Mouse (Mus musculus) natural killer cell, adult 2 months (primary cell): ENCODE measurements around the gene Npy1r.

ENCODE experiments used
- DNase-seq, 2 experiments: peaks; one replicate each; pipeline ENCODE4 v3.0.0; 2022; ENCODE audit warnings: low spot score in 2 of 2

The Npy1r gene

DNA sequence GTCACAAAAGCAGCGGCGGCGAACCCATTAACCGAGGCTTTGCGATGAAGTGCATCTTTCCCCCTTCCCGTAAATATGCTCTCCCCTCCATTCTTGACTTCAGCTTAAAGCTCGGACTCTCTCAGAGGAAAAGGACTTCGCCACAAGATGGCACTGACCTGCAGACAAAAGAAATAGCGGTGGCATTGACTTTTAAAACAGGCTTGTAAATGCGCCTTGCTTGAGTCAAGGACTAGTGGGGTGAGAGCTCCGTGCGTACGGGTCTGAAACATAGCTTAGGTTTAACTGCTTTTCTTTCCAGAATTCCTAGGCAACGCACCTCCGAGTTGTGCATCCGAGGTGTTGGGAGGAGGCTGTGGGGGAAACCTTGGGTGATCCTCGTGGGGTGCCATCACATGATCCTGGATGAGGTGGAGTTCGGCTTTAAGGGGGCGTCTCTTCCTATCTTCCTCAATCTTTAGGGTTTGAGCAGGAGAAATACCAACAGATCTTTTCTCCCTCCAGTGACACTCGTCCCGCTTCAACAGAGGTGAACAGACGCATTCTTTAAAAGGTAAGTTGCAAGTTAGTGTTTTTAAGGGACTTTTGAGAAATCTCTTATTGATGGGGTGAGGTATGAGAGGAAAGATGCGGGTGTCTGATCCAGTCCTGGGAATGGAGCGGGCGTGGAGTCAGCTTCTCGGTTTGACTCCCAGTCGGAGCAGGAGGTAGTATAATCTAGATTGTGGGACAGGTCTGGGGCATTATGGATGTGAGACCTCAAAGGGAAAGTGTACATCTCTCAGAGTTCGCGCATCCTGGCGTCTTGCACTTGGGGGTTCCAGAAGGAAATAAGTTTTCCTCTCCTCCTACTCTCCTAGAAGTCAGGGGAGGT lies at the start of gene Npy1r:
Npy1r (plus strand) TSS at position 223 of the 874 bp plus-strand sequence.
- no peak for DNase-seq

DNA sequence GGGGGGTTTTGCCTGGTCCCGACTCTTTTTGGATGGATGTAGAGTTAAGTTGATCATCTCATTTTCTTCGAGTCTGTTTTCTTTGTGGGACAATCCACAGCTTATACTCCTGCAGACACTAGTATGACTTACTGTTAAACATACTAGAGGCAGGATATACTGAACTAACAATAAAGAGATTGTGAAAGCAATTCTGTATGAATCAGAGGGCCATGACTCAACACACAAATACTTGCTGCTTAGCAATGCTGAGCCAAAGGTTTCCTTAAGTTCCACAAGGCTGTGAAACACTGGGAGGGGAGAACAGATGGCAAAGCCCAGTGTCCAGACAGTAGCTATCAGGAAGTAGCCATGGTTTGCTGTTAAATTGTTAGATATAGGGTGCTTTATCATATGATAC lies 15.7 kb upstream of the Npy1r start:
- DNase-seq, result no peak

DNA sequence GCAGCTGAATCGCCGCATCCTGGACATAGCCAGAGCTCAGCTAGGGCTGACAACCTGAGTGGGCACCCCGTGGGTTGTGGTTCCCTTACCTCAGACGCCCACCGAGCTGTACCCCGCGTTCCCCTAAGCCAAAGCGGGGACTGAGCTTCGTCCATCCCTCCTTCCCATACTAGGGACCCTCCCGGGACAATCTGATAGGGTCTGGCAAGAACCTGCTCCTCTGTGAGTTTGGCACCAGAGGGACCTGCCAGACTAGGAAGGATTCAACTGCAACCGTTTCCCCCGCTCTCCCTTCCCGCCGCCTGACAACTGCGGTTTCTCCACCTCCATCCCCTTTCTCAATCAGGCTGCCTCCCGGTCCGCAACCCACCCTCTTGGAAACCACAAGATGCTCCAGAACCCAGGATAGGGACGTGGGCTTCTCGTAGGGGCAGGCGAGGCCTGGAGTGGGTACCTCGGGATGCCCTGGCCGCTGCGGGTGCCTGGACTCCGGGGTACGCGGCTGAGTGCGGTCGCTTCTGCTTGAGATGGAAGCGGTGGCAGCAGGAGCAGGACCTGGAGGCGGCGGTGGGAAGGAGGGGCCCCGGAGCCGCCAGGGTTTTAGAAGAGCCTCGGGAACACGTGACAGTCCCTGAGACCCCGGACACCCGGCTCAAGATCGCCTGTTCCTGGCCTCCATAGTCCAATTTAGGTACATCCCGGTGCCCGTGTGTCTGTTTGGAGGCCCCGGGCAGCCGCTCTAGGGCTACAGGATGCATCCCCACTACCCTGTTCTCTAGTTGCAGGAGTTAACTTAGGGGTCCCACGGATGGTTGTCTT lies 9.3 kb upstream of the Npy1r start, which contains the start of gene Npy5r:
Npy5r (minus strand) TSS at position 618 of the 819 bp plus-strand sequence.
- DNase-seq, result no peak

DNA sequence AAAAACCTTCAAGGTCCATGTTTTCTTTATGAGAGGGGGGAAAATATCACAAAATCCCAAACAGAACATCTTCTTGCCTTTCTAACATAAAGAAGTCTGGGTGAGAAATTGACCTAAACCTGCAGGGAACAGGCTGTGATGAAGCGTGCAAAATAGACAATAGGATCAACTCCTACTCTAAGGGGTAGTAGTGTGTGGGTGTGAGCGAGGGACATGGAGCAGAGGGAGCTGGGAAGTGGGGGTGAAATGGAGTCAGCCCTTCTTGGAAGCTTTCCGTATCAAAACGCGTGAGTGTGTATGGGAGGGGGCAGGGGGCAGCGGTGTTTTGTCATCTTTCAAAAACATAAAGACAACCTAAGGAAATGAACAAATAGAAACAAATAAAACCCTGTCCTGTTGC lies 8.6 kb upstream of the Npy1r start:
- no peak for DNase-seq

DNA sequence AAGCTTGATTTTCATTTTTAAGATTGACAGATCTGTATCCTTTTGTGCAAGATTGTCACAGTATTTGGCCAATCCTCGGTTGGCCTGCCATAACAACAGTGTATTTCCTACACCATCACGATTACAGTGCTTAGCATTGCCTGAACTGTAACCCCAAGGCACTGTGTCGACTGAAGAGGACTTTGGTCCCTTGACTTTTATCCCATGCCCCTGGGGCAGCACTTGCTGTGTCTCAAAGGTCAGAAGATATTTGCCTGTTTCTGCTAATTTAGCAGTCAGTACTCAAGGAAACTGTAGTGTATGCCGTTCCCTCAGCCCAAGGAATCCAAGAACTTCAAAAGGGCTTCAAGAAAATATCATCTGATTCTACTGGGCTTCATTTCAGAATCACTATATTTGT lies 8.2 kb upstream of the Npy1r start:
- no peak for DNase-seq

DNA sequence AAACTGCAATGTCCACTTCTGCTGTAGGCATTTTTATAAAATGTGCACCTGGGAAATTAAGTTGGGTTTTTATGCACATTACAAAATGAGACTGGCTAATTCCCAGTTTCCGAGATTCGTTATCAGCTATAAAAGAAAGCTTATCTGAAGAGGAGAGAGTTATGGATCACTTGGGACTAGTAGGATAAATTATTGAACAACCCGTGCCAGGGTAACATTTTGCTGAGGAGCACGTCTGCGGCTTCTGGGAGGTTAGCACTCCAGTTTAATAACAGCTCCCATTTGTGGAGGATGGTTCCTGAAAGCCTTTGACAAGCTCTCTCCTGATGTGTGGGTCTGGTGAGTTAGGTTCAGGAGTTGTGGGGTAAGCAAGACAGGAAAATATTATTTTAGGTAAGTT lies 6.6 kb upstream of the Npy1r start:
- DNase-seq, result no peak

DNA sequence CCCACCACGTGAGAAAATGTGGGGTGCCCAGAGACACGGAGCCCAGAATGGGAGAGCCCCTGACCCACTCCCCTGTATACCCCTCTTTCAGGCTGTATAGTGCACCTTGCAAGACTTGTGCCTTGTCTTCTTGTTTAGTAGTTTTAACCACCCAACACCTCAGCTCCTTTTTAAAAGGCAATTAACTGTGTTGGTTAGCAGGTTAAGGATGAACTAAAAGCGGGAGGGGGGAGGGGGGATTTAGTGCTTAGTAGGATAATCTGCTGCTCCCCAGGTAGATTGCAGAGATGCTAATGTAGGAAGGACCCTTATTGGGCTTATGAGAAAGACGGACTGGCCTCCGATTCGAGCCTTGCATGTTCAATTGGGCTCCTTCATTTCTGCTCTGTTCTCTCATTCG lies 1.0 kb downstream of the Npy1r start:
- no peak for DNase-seq

DNA sequence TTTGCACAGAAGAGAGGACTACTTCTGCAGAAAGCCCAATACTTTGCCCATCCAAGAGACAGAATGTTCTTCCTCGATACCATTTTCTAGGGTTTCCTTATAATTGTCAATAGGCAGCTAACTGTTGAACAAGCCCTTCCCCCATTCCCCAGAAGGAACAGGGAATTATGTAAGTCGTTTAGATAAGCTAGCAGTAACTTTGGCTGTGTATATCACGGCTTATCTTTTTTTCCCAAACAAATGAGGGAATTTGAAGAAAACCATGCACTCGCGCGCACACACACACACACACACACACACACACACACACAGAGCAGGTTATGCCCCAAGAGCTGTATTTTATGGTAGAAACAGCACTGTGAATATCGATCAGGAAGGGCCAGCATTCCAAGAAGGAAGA lies 1.8 kb downstream of the Npy1r start:
- DNase-seq, result no peak

DNA sequence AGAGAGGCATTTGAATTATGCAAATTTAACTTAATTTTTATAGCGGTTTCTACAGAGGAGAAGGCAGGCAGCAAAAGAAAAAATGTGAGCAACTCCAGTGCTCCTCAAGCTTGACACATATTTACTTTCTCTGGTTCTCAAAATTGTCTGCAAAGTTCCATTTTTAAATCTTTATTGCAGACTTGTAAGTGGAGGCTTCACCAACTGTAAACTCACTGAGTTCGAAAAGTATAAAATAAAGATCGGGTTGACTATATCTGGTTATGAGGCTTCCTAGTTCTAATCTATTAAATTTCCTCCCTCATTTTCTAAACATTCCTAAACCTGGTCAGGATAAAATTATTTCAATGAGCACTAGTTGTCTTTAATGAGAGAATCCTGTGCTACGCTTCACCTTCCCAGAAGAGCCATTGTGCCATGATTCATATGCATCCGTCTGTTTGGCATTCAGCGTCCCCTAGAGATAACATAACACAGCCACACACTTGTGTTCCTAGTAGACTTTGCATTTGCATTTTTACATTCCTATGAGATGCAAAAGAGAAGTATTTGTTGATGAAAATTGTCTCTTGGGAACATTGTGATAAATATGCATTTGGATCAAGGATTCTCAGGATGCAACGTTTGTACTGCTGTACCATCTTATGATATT lies 17.5 kb downstream of the Npy1r start:
- DNase-seq, result no peak

DNA sequence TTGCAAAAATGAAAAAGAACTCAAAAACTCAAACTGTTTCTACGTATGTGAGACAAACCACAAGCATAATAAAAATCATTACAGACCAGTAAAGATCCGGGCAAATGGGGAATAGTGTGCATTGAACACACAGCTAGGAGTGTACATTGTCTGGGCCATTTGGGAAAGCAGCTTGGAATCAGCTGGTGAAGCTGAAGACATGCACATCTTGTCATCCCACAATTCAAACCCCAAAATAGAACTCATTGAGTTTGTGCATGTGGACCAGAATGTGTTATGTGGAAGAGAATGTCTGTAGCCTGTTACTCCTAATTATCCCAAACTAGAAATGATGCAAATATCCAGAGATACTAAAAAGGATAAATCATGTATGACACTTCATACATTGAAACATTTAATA lies 25.8 kb downstream of the Npy1r start:
- DNase-seq, result no peak

DNA sequence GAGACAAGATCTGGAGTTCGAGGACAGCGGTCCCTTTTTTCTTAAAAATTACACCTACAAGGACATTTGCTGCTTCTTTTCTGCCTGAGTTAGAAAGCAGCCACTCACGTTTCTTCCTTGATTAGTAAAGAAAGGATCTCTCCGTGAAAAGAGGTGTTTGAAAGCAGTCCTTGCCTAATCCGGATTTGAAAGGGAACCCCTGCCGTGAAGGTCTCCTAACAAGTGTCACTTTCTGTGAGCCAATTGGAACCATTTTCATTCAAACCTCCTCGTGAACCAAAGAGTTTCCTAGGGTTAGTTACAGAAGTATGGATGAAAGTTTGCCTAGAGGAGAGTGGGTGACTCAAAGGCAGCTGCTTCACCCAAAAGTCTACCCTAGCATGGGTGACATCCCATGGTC lies 32.5 kb downstream of the Npy1r start:
- no peak for DNase-seq

DNA sequence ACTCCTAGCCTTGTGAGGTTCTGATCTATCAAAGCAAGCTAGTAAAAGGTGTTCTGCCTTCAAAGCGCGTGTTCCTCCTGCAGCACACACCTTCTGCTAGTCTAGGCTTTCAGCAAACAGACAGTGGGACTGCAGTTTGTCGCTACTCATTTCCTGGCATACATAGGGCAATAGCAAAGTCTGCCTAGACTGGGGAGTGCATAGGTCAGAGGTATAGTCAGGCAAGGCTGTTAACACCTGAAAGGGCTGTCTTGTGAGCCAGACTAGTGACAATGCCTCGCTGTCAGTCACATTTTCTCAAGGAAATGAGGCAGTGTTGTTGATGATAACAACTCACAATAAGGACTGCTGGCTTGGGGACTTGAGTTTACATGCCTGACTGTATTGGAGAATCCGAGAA lies 35.0 kb downstream of the Npy1r start:
- no peak for DNase-seq

DNA sequence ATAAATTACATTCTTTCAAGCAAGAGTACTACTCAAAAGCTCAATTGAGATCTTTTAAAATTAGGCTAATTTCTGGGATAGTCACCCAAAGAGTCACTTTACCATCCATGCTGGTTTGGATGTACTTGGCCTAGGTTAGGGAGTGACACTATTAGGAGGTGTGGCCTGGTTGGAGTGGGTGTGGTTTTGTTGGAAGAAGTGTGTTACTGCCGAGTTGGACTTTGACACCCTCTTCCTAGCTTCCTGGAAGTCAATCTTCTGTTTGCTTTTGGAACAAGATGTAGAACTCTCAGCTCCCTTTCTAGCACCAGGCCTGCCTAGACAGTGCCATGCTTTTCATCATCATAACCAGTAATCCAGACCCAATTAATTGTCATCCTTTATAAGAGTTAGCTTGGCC lies 45.4 kb downstream of the Npy1r start:
- no peak for DNase-seq

DNA sequence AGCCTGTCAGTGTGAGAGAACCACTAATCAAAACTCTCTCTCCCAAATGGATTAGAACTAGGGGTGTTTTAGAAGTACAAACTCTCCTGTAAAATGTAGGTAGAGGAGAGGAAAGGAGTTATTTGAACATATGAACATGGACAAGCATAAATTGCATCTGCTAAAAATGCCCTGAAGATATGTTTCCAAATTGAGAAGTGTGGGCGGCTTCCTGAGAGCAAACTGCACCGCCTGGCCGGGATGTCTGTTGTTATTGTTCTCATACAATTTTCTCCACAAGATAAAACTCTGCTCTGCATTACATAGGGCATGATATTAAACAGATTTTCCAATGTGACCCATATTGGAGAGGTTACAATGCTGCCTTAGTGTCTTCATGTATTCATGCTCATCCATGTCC lies 48.6 kb downstream of the Npy1r start:
- no peak for DNase-seq

DNA sequence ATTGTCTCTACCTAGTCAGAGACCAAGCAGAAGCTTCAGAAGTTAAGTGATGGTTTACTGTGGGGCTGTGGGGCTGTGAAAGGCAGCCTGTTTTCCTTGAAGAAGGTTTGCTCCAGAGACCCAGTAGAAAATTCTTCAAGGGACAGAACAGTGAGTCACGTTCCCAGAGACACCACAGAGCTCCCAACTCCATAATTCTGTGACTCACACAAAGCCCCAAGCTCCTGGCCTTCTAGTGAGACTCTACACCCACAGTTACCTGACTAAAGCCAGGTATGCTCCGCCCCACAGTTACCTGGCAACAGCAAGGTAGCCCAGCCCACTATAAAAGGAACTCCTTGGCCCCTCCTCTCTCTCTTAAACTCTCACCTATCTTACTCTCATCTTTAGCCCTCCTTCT lies 54.6 kb downstream of the Npy1r start:
- no peak for DNase-seq

DNA sequence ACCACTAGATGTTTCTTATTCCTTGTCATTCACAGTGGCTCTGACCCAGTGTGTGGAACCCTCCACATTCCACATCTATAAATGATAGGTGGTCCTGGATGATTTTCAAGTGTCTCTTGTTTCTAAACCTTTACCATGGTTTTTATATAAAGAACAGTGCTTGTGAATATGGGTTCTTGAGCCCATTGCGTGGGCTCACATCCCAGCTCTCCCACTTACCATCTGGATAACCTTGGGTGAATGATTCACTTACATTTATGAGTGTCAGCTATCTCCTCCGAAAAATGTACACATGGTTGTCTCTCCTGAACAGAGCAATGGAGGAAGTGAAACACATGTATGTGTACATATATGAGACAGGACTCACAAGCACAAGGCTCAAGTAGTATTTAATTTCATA lies 59.2 kb downstream of the Npy1r start:
- no peak for DNase-seq
